Mouse (Mus musculus): ENCODE results near the gene Nr1i3. TPM values are rescaled to one million over a fixed set of nuclear protein-coding genes. Genes with fewer than 3 reads are reported as not detected.

The Nr1i3 gene
- total and polyA plus RNA-seq, 2 experiments from 2014 or later: 0.11 to 0.19 TPM

- Histone ChIP-seq H3K4me2 (ENCODE audit: low read depth, low read length, poor library complexity, severe bottlenecking) (no peak overlapping the region), H3K27ac (ENCODE audit: low read depth, low read length) (no peak overlapping the region), H3K36me3 (ENCODE audit: insufficient read depth, low read length) (peaks cover 29% of the 10 kb centered on the region), H3K9me3 (ENCODE audit: low read length) (no peaks in the 10 kb centered on the region), H3K4me1 (ENCODE audit: insufficient read depth, low read length) (no peaks in the 10 kb centered on the region), H3K27me3 (ENCODE audit: insufficient read depth, low read length) (no peaks in the 10 kb centered on the region), H3K9ac (replicated peaks; ENCODE audit: low read length, poor library complexity, severe bottlenecking) (no peak overlapping the region), H3K4me3 (ENCODE audit: low read depth, low read length) (no peak overlapping the region)
- 77% methylated on average over 4 of the region's 4 CpGs for WGBS
- TF ChIP-seq CTCF (IDR thresholded peaks at IDR 0.05): no peak
- ATAC-seq (ENCODE audit: low FRiP score) (no peak), DNase-seq (ENCODE audit: low spot score) (no peak)
Observed at GRCm38 (mm10) chr1:171231844-171232243, 18.1 kb downstream of the Nr1i3 start.

- no peak for ATAC-seq (ENCODE audit: low FRiP score)
- no peak for DNase-seq (ENCODE audit: low spot score)
- no peak overlapping the region for H3K27ac ChIP-seq (ENCODE audit: low read depth, low read length)
- H3K9ac ChIP-seq (replicated peaks; ENCODE audit: low read length, poor library complexity, severe bottlenecking): no peak overlapping the region
- no peak overlapping the region for H3K4me3 ChIP-seq (ENCODE audit: low read depth, low read length)
- no peaks in the 10 kb centered on the region for H3K9me3 ChIP-seq (ENCODE audit: low read length)
- peaks cover 34% of the 10 kb centered on the region for H3K36me3 ChIP-seq (ENCODE audit: insufficient read depth, low read length)
- 84% methylated on average over 5 of the region's 5 CpGs for WGBS
- no peaks in the 10 kb centered on the region for H3K27me3 ChIP-seq (ENCODE audit: insufficient read depth, low read length)
- no peaks in the 10 kb centered on the region for H3K4me1 ChIP-seq (ENCODE audit: insufficient read depth, low read length)
- no peak for TF ChIP-seq CTCF (IDR thresholded peaks at IDR 0.05)
- H3K4me2 ChIP-seq (ENCODE audit: low read depth, low read length, poor library complexity, severe bottlenecking): no peak overlapping the region
Observed at GRCm38 (mm10) chr1:171232348-171232747, 18.6 kb downstream of the Nr1i3 start.

DNA sequence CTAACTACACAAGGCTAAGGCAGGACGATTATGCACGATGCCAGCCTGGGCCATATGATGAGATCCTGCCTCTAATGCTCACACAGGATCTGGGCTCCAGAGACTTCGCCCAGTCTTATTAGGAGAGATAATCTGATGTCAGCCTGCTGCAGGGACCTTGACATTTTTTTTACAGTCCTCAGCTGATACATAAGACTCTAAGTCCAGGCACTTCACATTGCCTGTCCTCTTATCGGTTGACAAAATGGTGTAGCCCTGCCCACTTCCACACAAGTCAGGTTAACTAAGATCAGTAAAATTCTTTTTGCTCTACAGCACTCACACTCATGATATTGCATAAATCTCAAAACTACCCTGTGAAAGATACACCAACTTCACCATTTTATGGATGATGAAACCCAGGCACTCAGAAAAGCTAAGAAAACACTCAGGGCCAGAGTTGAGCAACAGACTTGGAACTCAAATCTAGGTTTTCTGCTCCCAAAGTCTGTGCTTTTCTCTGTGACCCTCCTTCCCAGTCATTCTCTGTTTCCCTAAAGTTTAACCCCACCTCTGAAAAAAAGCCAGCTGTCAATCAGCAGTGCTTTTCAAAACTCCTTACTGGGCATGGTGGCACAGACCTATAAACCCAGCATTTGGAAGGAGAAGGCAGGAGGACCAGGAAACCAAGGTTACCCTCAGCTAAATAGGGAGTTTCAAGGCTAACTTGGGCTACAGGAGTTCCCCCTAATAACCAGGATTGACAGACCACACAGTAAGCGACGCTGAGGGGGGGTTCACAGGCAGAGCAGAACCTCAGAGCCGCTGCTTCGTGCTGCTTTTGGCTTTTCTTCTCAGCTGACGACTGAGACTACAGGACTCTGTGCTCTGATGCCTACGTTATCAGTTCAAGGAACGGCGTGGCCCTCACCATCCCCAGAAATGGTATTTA, 19.3 kb downstream of the Nr1i3 start:
- Histone ChIP-seq H3K9ac (replicated peaks; ENCODE audit: low read length, poor library complexity, severe bottlenecking) (no peak overlapping the region), H3K36me3 (ENCODE audit: insufficient read depth, low read length) (peaks cover 41% of the 10 kb centered on the region), H3K4me3 (ENCODE audit: low read depth, low read length) (no peak overlapping the region), H3K4me2 (ENCODE audit: low read depth, low read length, poor library complexity, severe bottlenecking) (no peak overlapping the region), H3K4me1 (ENCODE audit: insufficient read depth, low read length) (no peaks in the 10 kb centered on the region), H3K27me3 (ENCODE audit: insufficient read depth, low read length) (no peaks in the 10 kb centered on the region), H3K9me3 (ENCODE audit: low read length) (no peaks in the 10 kb centered on the region), H3K27ac (ENCODE audit: low read depth, low read length) (no peak overlapping the region)
- ATAC-seq (ENCODE audit: low FRiP score) (no peak), DNase-seq (ENCODE audit: low spot score) (no peak)
- WGBS: 82% methylated on average over 12 of the region's 12 CpGs
- TF ChIP-seq CTCF (IDR thresholded peaks at IDR 0.05): no peak

GRCm38 (mm10) chr1:171234126-171234525, 20.4 kb downstream of the Nr1i3 start, which contains the start of gene Fcer1g:
Gene Fcer1g, minus strand, starts transcription at chr1:171234365.
- Histone ChIP-seq H3K36me3 (ENCODE audit: insufficient read depth, low read length) (peaks cover 51% of the 10 kb centered on the region), H3K27me3 (ENCODE audit: insufficient read depth, low read length) (no peaks in the 10 kb centered on the region), H3K4me3 (ENCODE audit: low read depth, low read length) (no peak within 1 kb of the TSS), H3K4me1 (ENCODE audit: insufficient read depth, low read length) (no peaks in the 10 kb centered on the region), H3K9me3 (ENCODE audit: low read length) (no peaks in the 10 kb centered on the region), H3K4me2 (ENCODE audit: low read depth, low read length, poor library complexity, severe bottlenecking) (no peak within 1 kb of the TSS), H3K9ac (replicated peaks; ENCODE audit: low read length, poor library complexity, severe bottlenecking) (no peak within 1 kb of the TSS), H3K27ac (ENCODE audit: low read depth, low read length) (no peak within 1 kb of the TSS)
- no peak for DNase-seq (ENCODE audit: low spot score)
- TF ChIP-seq CTCF (IDR thresholded peaks at IDR 0.05): no peak
- 89% methylated on average over 14 of the region's 14 CpGs for WGBS
- no peak for ATAC-seq (ENCODE audit: low FRiP score)

DNA sequence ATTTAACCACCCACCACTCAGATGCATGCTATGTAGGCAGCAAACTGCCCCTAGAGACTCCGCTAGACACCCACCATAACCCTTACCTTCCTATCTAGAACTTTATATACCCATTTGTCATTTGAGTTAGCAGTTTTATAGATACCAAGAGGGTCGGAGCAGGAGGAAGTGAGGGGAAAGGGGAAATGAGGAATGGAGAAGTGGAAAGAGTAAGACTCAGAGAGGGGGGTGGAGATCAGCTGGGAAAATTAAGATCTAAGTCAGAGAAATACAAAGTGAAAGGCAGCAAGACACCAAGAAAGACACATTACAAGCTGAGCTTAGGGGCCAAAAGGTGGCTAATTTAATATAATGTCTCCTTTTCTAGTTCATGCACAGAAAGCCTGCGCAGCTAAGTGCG, 20.8 kb downstream of the Nr1i3 start:
- Histone ChIP-seq H3K9me3 (ENCODE audit: low read length) (no peaks in the 10 kb centered on the region), H3K4me2 (ENCODE audit: low read depth, low read length, poor library complexity, severe bottlenecking) (no peak overlapping the region), H3K36me3 (ENCODE audit: insufficient read depth, low read length) (peaks cover 53% of the 10 kb centered on the region), H3K4me3 (ENCODE audit: low read depth, low read length) (no peak overlapping the region), H3K4me1 (ENCODE audit: insufficient read depth, low read length) (no peaks in the 10 kb centered on the region), H3K27me3 (ENCODE audit: insufficient read depth, low read length) (no peaks in the 10 kb centered on the region), H3K27ac (ENCODE audit: low read depth, low read length) (no peak overlapping the region), H3K9ac (replicated peaks; ENCODE audit: low read length, poor library complexity, severe bottlenecking) (no peak overlapping the region)
- TF ChIP-seq CTCF (IDR thresholded peaks at IDR 0.05): no peak
- ATAC-seq (ENCODE audit: low FRiP score): no peak
- WGBS: 91% methylated on average over 4 of the region's 4 CpGs
- no peak for DNase-seq (ENCODE audit: low spot score)

GRCm38 (mm10) chr1:171235791-171236190, 22.0 kb downstream of the Nr1i3 start:
- ATAC-seq (ENCODE audit: low FRiP score): no peak
- WGBS: 89% methylated on average over 4 of the region's 4 CpGs
- peaks cover 62% of the 10 kb centered on the region for H3K36me3 ChIP-seq (ENCODE audit: insufficient read depth, low read length)
- DNase-seq (ENCODE audit: low spot score): no peak
- no peak overlapping the region for H3K4me3 ChIP-seq (ENCODE audit: low read depth, low read length)
- no peak overlapping the region for H3K4me2 ChIP-seq (ENCODE audit: low read depth, low read length, poor library complexity, severe bottlenecking)
- no peaks in the 10 kb centered on the region for H3K9me3 ChIP-seq (ENCODE audit: low read length)
- H3K27ac ChIP-seq (ENCODE audit: low read depth, low read length): no peak overlapping the region
- TF ChIP-seq CTCF (IDR thresholded peaks at IDR 0.05): no peak
- no peaks in the 10 kb centered on the region for H3K27me3 ChIP-seq (ENCODE audit: insufficient read depth, low read length)
- H3K4me1 ChIP-seq (ENCODE audit: insufficient read depth, low read length): no peaks in the 10 kb centered on the region
- H3K9ac ChIP-seq (replicated peaks; ENCODE audit: low read length, poor library complexity, severe bottlenecking): no peak overlapping the region

Data from midbrain, postnatal 0 days (tissue).